Mouse (Mus musculus): ENCODE data around the gene Tmcc2. TPM values are rescaled to one million over a fixed set of nuclear protein-coding genes. Genes with fewer than 3 reads are reported as not detected.

Tmcc2 gene
- total RNA-seq (2021): 10 to 100 TPM; 17.0 to 17.5 TPM

- DNase-seq: peak; percentile 41
Measured at GRCm38 (mm10) chr1:132390691-132391579, at the start of gene Tmcc2. Gene Tmcc2, minus strand, starts transcription at chr1:132391281.

GRCm38 (mm10) chr1:132437389-132437788, 46.3 kb upstream of the Tmcc2 start:
- no peak for DNase-seq

GRCm38 (mm10) chr1:132436960-132437359, 45.9 kb upstream of the Tmcc2 start:
- no peak for DNase-seq

GRCm38 (mm10) chr1:132436320-132436958, 45.4 kb upstream of the Tmcc2 start:
- peak; percentile 33 for DNase-seq

GRCm38 (mm10) chr1:132434032-132434431, 43.0 kb upstream of the Tmcc2 start:
- no peak for DNase-seq

- no peak for DNase-seq
Measured at GRCm38 (mm10) chr1:132433349-132433748, 42.3 kb upstream of the Tmcc2 start.

GRCm38 (mm10) chr1:132431716-132432115, 40.6 kb upstream of the Tmcc2 start:
- peak; percentile 44 for DNase-seq

GRCm38 (mm10) chr1:132430818-132431217, 39.7 kb upstream of the Tmcc2 start:
- no peak for DNase-seq

- no peak for DNase-seq
Measured at GRCm38 (mm10) chr1:132425600-132425999, 34.5 kb upstream of the Tmcc2 start.

GRCm38 (mm10) chr1:132422912-132423696, 32.0 kb upstream of the Tmcc2 start:
- DNase-seq: no peak

- DNase-seq: no peak
Measured at GRCm38 (mm10) chr1:132420662-132421061, 29.6 kb upstream of the Tmcc2 start.

- no peak for DNase-seq
Measured at GRCm38 (mm10) chr1:132420206-132420605, 29.1 kb upstream of the Tmcc2 start.

- DNase-seq: peak; percentile 95
Measured at GRCm38 (mm10) chr1:132417319-132418251, 26.5 kb upstream of the Tmcc2 start, which contains the start of gene Dstyk. Gene Dstyk, plus strand, starts transcription at chr1:132417555.

GRCm38 (mm10) chr1:132416943-132417290, 25.8 kb upstream of the Tmcc2 start:
- no peak for DNase-seq

GRCm38 (mm10) chr1:132416244-132416942, 25.3 kb upstream of the Tmcc2 start:
- DNase-seq: no peak

GRCm38 (mm10) chr1:132410657-132411056, 19.6 kb upstream of the Tmcc2 start:
- no peak for DNase-seq

GRCm38 (mm10) chr1:132401843-132402242, 10.8 kb upstream of the Tmcc2 start:
- DNase-seq: no peak

- no peak for DNase-seq
Measured at GRCm38 (mm10) chr1:132400538-132400937, 9.5 kb upstream of the Tmcc2 start.

- no peak for DNase-seq
Measured at GRCm38 (mm10) chr1:132396705-132397104, 5.6 kb upstream of the Tmcc2 start.

- DNase-seq: no peak
Measured at GRCm38 (mm10) chr1:132392872-132393271, 1.8 kb upstream of the Tmcc2 start.

GRCm38 (mm10) chr1:132391580-132392022, 520 bp upstream of the Tmcc2 start:
- peak; percentile 80 for DNase-seq

Data from heart, postnatal 4 days (tissue).